Mouse (Mus musculus): ENCODE results near the gene Ppp2r5c. TPM values are rescaled to one million over a fixed set of nuclear protein-coding genes. Genes with fewer than 3 reads are reported as not detected.

The Ppp2r5c gene
- polyA plus RNA-seq, 1 experiment from 2014 or later: 139 TPM

DNA sequence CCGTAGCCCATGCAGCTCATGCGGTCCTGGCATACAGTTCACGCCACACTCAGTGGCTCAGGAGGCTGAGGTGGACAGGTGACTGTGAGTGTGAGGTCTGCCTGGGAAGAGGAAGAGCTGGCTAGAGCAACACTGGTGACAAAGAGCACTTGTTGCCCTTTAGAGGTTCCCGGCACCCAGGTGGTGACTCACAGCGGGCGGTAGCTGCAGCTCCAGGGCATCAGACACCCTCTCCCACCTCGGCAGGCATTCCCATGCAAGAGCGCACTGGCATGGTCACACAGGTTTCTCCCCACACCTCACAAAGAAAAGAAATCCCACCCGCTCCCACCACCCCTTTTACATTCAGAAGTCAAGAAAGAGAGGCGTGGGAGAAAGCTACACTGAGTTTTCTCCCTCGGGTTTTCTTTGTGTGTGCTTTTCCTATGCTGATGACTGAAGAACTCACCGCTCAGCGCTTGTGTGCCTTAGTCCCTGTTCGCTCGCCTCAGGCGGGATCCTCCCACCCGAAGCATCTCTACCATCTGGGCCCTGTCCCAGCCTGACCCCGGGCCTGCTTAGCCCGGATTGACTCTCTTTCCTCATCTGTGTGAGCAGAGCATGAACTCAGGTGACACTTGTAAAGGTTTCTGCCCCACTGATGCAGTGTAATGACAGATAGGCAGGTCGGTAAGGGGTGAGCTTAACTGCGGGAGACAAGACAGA, 108.8 kb downstream of the Ppp2r5c start:
- Histone ChIP-seq H3K27ac (ENCODE audit: low read depth, low read length) (no peak overlapping the region), H3K9ac (ENCODE audit: low read depth, low read length) (no peak overlapping the region), H3K4me3 (ENCODE audit: low read depth, low read length) (no peak overlapping the region), H3K4me1 (ENCODE audit: control insufficient read depth, insufficient read depth, low read length) (no peaks in the 10 kb centered on the region), H3K36me3 (ENCODE audit: control insufficient read depth, insufficient read depth, low read length) (peaks cover 61% of the 10 kb centered on the region), H3K9me3 (replicated peaks; ENCODE audit: control insufficient read depth, low read length) (no peaks in the 10 kb centered on the region), H3K4me2 (no peak overlapping the region), H3K27me3 (ENCODE audit: control insufficient read depth, insufficient read depth, low read length) (no peaks in the 10 kb centered on the region)
- ATAC-seq (replicated peaks; ENCODE audit: insufficient number of reproducible peaks, low FRiP score, low TSS enrichment): no peak
- 90% methylated on average over 21 of the region's 21 CpGs for WGBS (ENCODE audit: insufficient replicate concordance)

DNA sequence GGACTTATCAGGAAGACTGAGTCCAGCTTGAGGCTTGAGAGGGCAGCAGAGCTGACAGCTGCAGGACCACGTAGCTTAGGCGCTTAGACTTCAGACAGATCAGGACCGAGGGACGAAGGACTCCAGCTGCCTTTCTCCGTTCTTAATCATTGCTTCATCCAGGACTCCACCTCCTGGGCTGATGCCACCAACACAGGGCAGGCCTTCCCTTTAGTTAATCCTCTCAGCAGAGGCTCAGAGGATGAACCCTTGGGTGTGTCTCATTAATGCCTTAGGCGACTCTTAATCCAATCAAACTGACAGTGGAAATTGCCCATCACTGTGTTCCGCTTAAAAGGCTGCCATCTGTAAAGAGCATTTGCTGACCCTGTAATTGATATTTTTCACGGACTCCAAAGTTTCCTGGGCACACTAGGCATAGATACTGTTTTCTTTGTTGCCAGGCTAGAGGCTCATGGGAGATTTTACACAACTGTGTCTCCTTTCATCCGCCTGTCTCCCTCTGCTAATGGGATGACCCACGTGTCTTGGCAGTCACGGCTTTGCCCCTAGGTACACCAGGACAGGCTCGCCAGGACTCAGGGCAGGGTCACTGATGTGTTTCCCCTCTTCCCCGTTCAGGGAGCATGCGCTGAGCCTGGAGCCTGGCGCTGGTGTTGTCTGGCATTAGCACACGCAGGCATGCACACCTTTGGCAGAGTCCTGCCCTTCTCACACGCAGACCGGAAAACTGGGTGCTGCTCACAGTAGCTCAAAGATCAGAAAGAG, 110.1 kb downstream of the Ppp2r5c start:
- no peak for ATAC-seq (replicated peaks; ENCODE audit: insufficient number of reproducible peaks, low FRiP score, low TSS enrichment)
- Histone ChIP-seq H3K9ac (ENCODE audit: low read depth, low read length) (no peak overlapping the region), H3K4me1 (ENCODE audit: control insufficient read depth, insufficient read depth, low read length) (no peaks in the 10 kb centered on the region), H3K9me3 (replicated peaks; ENCODE audit: control insufficient read depth, low read length) (no peaks in the 10 kb centered on the region), H3K4me3 (ENCODE audit: low read depth, low read length) (no peak overlapping the region), H3K36me3 (ENCODE audit: control insufficient read depth, insufficient read depth, low read length) (peaks cover 67% of the 10 kb centered on the region), H3K27me3 (ENCODE audit: control insufficient read depth, insufficient read depth, low read length) (no peaks in the 10 kb centered on the region), H3K27ac (ENCODE audit: low read depth, low read length) (no peak overlapping the region), H3K4me2 (no peak overlapping the region)
- WGBS (ENCODE audit: insufficient replicate concordance): 85% methylated on average over 18 of the region's 18 CpGs

DNA sequence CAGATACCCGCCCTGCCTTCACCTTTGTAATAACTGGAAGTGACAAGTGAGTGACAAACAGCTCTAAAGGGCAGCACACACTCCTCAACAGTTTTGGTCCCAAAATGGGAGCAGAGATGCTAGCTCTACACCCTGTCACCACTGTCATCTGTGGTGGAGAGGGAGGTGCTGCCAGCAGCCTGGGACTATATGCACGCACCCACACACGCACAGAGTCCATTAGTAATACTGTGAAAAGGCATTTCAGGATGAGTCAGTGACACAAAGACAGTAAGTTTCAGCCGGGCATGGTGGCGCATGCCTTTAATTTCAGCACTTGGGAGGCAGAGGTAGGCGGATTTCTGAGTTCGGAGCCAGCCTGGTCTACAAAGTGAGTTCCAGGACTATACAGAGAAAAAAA, 111.3 kb downstream of the Ppp2r5c start:
- no peak for ATAC-seq (replicated peaks; ENCODE audit: insufficient number of reproducible peaks, low FRiP score, low TSS enrichment)
- Histone ChIP-seq H3K4me1 (ENCODE audit: control insufficient read depth, insufficient read depth, low read length) (no peaks in the 10 kb centered on the region), H3K36me3 (ENCODE audit: control insufficient read depth, insufficient read depth, low read length) (peaks cover 59% of the 10 kb centered on the region), H3K27me3 (ENCODE audit: control insufficient read depth, insufficient read depth, low read length) (no peaks in the 10 kb centered on the region), H3K4me3 (ENCODE audit: low read depth, low read length) (no peak overlapping the region), H3K9me3 (replicated peaks; ENCODE audit: control insufficient read depth, low read length) (no peaks in the 10 kb centered on the region), H3K27ac (ENCODE audit: low read depth, low read length) (no peak overlapping the region), H3K9ac (ENCODE audit: low read depth, low read length) (no peak overlapping the region), H3K4me2 (no peak overlapping the region)
- 94% methylated on average over 7 of the region's 7 CpGs for WGBS (ENCODE audit: insufficient replicate concordance)

DNA sequence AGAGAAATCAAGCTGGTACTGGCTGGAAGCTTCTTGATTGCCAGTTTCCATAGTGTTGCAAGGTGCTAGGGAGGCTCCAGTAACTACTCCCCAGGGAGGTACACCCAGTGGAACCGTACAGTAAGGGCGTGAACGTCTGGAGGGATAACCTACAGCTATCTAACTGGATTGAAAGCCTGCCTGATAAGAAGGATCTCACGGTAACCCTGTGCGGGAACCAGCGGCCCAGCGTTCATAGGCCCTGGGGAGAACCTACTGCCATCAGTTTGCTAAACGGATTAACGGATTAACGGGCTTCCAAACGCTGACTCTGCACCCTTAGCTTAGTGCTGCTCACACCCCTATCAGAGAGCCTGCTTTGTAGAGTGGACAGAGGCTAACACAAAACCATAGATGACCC, 116.5 kb downstream of the Ppp2r5c start:
- 70% methylated on average over 11 of the region's 11 CpGs for WGBS (ENCODE audit: insufficient replicate concordance)
- H3K4me2 ChIP-seq: no peak overlapping the region
- no peaks in the 10 kb centered on the region for H3K9me3 ChIP-seq (replicated peaks; ENCODE audit: control insufficient read depth, low read length)
- no peak overlapping the region for H3K27ac ChIP-seq (ENCODE audit: low read depth, low read length)
- H3K4me1 ChIP-seq (ENCODE audit: control insufficient read depth, insufficient read depth, low read length): no peaks in the 10 kb centered on the region
- H3K36me3 ChIP-seq (ENCODE audit: control insufficient read depth, insufficient read depth, low read length): peaks cover 40% of the 10 kb centered on the region
- no peak for ATAC-seq (replicated peaks; ENCODE audit: insufficient number of reproducible peaks, low FRiP score, low TSS enrichment)
- no peaks in the 10 kb centered on the region for H3K27me3 ChIP-seq (ENCODE audit: control insufficient read depth, insufficient read depth, low read length)
- no peak overlapping the region for H3K4me3 ChIP-seq (ENCODE audit: low read depth, low read length)
- no peak overlapping the region for H3K9ac ChIP-seq (ENCODE audit: low read depth, low read length)

GRCm38 (mm10) chr12:110564848-110565247, 117.9 kb downstream of the Ppp2r5c start:
- H3K36me3 ChIP-seq (ENCODE audit: control insufficient read depth, insufficient read depth, low read length): peaks cover 38% of the 10 kb centered on the region
- H3K4me1 ChIP-seq (ENCODE audit: control insufficient read depth, insufficient read depth, low read length): no peaks in the 10 kb centered on the region
- no peak overlapping the region for H3K4me2 ChIP-seq
- ATAC-seq (replicated peaks; ENCODE audit: insufficient number of reproducible peaks, low FRiP score, low TSS enrichment): no peak
- no peak overlapping the region for H3K27ac ChIP-seq (ENCODE audit: low read depth, low read length)
- H3K27me3 ChIP-seq (ENCODE audit: control insufficient read depth, insufficient read depth, low read length): no peaks in the 10 kb centered on the region
- no peak overlapping the region for H3K9ac ChIP-seq (ENCODE audit: low read depth, low read length)
- no peak overlapping the region for H3K4me3 ChIP-seq (ENCODE audit: low read depth, low read length)
- no peaks in the 10 kb centered on the region for H3K9me3 ChIP-seq (replicated peaks; ENCODE audit: control insufficient read depth, low read length)
- 91% methylated on average over 11 of the region's 11 CpGs for WGBS (ENCODE audit: insufficient replicate concordance)

DNA sequence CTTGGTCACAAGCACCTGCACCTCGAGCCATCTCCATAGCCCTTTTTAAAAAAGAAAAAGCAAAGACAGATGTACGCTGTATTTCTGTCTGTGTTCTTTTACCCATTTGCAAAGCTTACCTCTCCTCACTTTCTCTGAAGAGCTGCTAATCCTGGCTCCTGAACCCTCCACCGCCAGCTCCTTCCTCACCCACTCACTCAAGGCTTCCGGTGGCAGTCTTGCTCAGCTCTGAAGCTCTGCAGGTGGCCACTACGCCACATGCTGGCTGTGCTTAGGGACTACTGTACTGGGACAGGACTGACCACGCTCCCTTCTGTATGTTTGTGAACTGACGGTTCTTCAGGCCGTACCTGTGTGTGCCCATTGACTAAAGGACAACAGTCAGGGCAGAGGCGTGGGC, 119.4 kb downstream of the Ppp2r5c start:
- H3K4me3 ChIP-seq (ENCODE audit: low read depth, low read length): no peak overlapping the region
- ATAC-seq (replicated peaks; ENCODE audit: insufficient number of reproducible peaks, low FRiP score, low TSS enrichment): no peak
- no peaks in the 10 kb centered on the region for H3K4me1 ChIP-seq (ENCODE audit: control insufficient read depth, insufficient read depth, low read length)
- no peaks in the 10 kb centered on the region for H3K27me3 ChIP-seq (ENCODE audit: control insufficient read depth, insufficient read depth, low read length)
- H3K27ac ChIP-seq (ENCODE audit: low read depth, low read length): no peak overlapping the region
- H3K36me3 ChIP-seq (ENCODE audit: control insufficient read depth, insufficient read depth, low read length): peaks cover 28% of the 10 kb centered on the region
- no peak overlapping the region for H3K4me2 ChIP-seq
- H3K9ac ChIP-seq (ENCODE audit: low read depth, low read length): no peak overlapping the region
- no peaks in the 10 kb centered on the region for H3K9me3 ChIP-seq (replicated peaks; ENCODE audit: control insufficient read depth, low read length)
- 87% methylated on average over 9 of the region's 9 CpGs for WGBS (ENCODE audit: insufficient replicate concordance)

DNA sequence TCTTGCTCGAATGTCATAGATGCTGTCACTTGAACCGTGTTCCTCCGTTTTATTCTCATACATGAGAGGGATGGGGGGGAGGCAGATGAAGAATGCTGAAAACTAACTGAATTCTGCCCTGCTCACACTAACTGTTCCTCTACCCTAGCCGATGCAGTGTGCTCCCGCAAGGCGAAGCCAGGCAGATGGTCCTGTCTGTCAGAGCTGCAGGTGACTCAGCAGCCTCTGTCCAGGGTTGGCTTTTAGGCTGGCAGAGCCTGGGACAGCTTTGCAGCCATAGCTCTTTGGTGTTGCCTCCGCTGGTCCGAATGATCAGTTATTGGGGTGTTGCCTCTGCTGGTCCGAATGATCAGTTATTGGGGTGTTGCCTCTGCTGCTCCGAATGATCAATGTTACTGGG, 124.1 kb downstream of the Ppp2r5c start:
- WGBS (ENCODE audit: insufficient replicate concordance): 87% methylated on average over 10 of the region's 10 CpGs
- Histone ChIP-seq H3K9ac (ENCODE audit: low read depth, low read length) (no peak overlapping the region), H3K4me1 (ENCODE audit: control insufficient read depth, insufficient read depth, low read length) (no peaks in the 10 kb centered on the region), H3K27ac (ENCODE audit: low read depth, low read length) (no peak overlapping the region), H3K4me2 (no peak overlapping the region), H3K36me3 (ENCODE audit: control insufficient read depth, insufficient read depth, low read length) (peaks cover 30% of the 10 kb centered on the region), H3K27me3 (ENCODE audit: control insufficient read depth, insufficient read depth, low read length) (no peaks in the 10 kb centered on the region), H3K4me3 (ENCODE audit: low read depth, low read length) (no peak overlapping the region), H3K9me3 (replicated peaks; ENCODE audit: control insufficient read depth, low read length) (no peaks in the 10 kb centered on the region)
- no peak for ATAC-seq (replicated peaks; ENCODE audit: insufficient number of reproducible peaks, low FRiP score, low TSS enrichment)

GRCm38 (mm10) chr12:110572351-110572750, 125.4 kb downstream of the Ppp2r5c start:
- WGBS (ENCODE audit: insufficient replicate concordance): 88% methylated on average over 4 of the region's 4 CpGs
- no peak overlapping the region for H3K9ac ChIP-seq (ENCODE audit: low read depth, low read length)

GRCm38 (mm10) chr12:110573635-110574034, 126.7 kb downstream of the Ppp2r5c start:
- H3K27ac ChIP-seq (ENCODE audit: low read depth, low read length): no peak overlapping the region
- no peaks in the 10 kb centered on the region for H3K9me3 ChIP-seq (replicated peaks; ENCODE audit: control insufficient read depth, low read length)
- no peaks in the 10 kb centered on the region for H3K27me3 ChIP-seq (ENCODE audit: control insufficient read depth, insufficient read depth, low read length)
- no peak overlapping the region for H3K4me3 ChIP-seq (ENCODE audit: low read depth, low read length)
- H3K9ac ChIP-seq (ENCODE audit: low read depth, low read length): no peak overlapping the region
- no peaks in the 10 kb centered on the region for H3K4me1 ChIP-seq (ENCODE audit: control insufficient read depth, insufficient read depth, low read length)
- WGBS (ENCODE audit: insufficient replicate concordance): 82% methylated on average over 8 of the region's 8 CpGs
- no peak for ATAC-seq (replicated peaks; ENCODE audit: insufficient number of reproducible peaks, low FRiP score, low TSS enrichment)
- peaks cover 14% of the 10 kb centered on the region for H3K36me3 ChIP-seq (ENCODE audit: control insufficient read depth, insufficient read depth, low read length)
- H3K4me2 ChIP-seq: no peak overlapping the region

More at GRCm38 (mm10) chr12:110572351-110572750, 125.4 kb downstream of the Ppp2r5c start:
- peaks cover 25% of the 10 kb centered on the region for H3K36me3 ChIP-seq (ENCODE audit: control insufficient read depth, insufficient read depth, low read length)
- H3K9me3 ChIP-seq (replicated peaks; ENCODE audit: control insufficient read depth, low read length): no peaks in the 10 kb centered on the region
- H3K4me2 ChIP-seq: no peak overlapping the region
- no peak for ATAC-seq (replicated peaks; ENCODE audit: insufficient number of reproducible peaks, low FRiP score, low TSS enrichment)
- no peak overlapping the region for H3K4me3 ChIP-seq (ENCODE audit: low read depth, low read length)
- H3K4me1 ChIP-seq (ENCODE audit: control insufficient read depth, insufficient read depth, low read length): no peaks in the 10 kb centered on the region
- no peak overlapping the region for H3K27ac ChIP-seq (ENCODE audit: low read depth, low read length)
- no peaks in the 10 kb centered on the region for H3K27me3 ChIP-seq (ENCODE audit: control insufficient read depth, insufficient read depth, low read length)
